In genomic region chr11:53889091-53889645, GRCm38 (mm10) we compare ENCODE assay signal across 11 mouse cellular contexts. TPM values are rescaled to one million over a fixed set of nuclear protein-coding genes. Genes with fewer than 3 reads are reported as not detected.
DNase-seq lines count a peak whose midpoint lies in the region; ATAC-seq lines count a peak whose summit lies in the region.
"Had no signal": no experiment of that assay in that cellular context is flagged by ENCODE, and none has a peak within 500 bp of the region (broad histone marks: within the 10 kb centered on the region; RNA-seq: fewer than 3 reads in every experiment).

No protein-coding gene starts in this region.

- no peaks in the 10 kb centered on the region; the same call in 1 of the 2 replicates for H3K36me3 ChIP-seq in hindbrain, embryonic 14.5 days (replicated peaks; ENCODE audit: control insufficient read depth, insufficient read depth)
- H3K36me3 ChIP-seq in hindbrain, embryonic 13.5 days, result peaks cover 9% of the 10 kb centered on the region
- peaks cover 15% of the 10 kb centered on the region for H3K36me3 ChIP-seq in embryonic facial prominence, embryonic 10.5 days (replicated peaks)
- peaks cover 11% of the 10 kb centered on the region; the same call in 1 of the 2 replicates for H3K36me3 ChIP-seq in kidney, embryonic 15.5 days

- H3K27me3 ChIP-seq in hindbrain, embryonic 14.5 days (ENCODE audit: control insufficient read depth, insufficient read depth, low read length), result no peaks in the 10 kb centered on the region
- H3K27me3 ChIP-seq in hindbrain, embryonic 13.5 days, result no peaks in the 10 kb centered on the region
- H3K27me3 ChIP-seq in embryonic facial prominence, embryonic 10.5 days (replicated peaks; ENCODE audit: low read depth, poor library complexity, severe bottlenecking), result peaks cover 8% of the 10 kb centered on the region; the same call in 1 of the 2 replicates
- H3K27me3 ChIP-seq in kidney, embryonic 15.5 days, result no peaks in the 10 kb centered on the region

- peak overlapping the region; percentile 17; the same call in 1 of the 2 replicates for H3K4me2 ChIP-seq in hindbrain, embryonic 14.5 days (replicated peaks)
- no peak overlapping the region for H3K4me2 ChIP-seq in hindbrain, embryonic 13.5 days
- H3K4me2 ChIP-seq in kidney, embryonic 15.5 days, result no peak overlapping the region

- H3K4me1 ChIP-seq in hindbrain, embryonic 14.5 days (replicated peaks; ENCODE audit: control insufficient read depth, insufficient read depth, low read length), result peaks cover 30% of the 10 kb centered on the region
- H3K4me1 ChIP-seq in hindbrain, embryonic 13.5 days (replicated peaks), result peaks cover 25% of the 10 kb centered on the region
- peaks cover 37% of the 10 kb centered on the region for H3K4me1 ChIP-seq in embryonic facial prominence, embryonic 10.5 days
- peaks cover 45% of the 10 kb centered on the region for H3K4me1 ChIP-seq in kidney, embryonic 15.5 days

- ATAC-seq in hindbrain, embryonic 14.5 days (ENCODE audit: low FRiP score), result no peak
- ATAC-seq in hindbrain, embryonic 13.5 days (ENCODE audit: low FRiP score), result no peak
- ATAC-seq in kidney, embryonic 15.5 days (replicated peaks; ENCODE audit: low FRiP score), result no peak
- ATAC-seq in inflammation-experienced regulatory T-cells, adult 6 months, result no peak

- no peak overlapping the region for H3K27ac ChIP-seq in hindbrain, embryonic 14.5 days
- no peak overlapping the region for H3K27ac ChIP-seq in hindbrain, embryonic 13.5 days
- no peak overlapping the region for H3K27ac ChIP-seq in embryonic facial prominence, embryonic 10.5 days (replicated peaks)
- 0 out of 2 replicates have a peak overlapping the region, but pooled peaks have one; percentile 0 for H3K27ac ChIP-seq in kidney, embryonic 15.5 days

- no peak overlapping the region for H3K9ac ChIP-seq in hindbrain, embryonic 14.5 days
- no peak overlapping the region for H3K9ac ChIP-seq in hindbrain, embryonic 13.5 days
- H3K9ac ChIP-seq in kidney, embryonic 15.5 days, result no peak overlapping the region

- 69% methylated on average over 4 of the region's 4 CpGs for WGBS in hindbrain, embryonic 14.5 days
- 59% methylated on average over 4 of the region's 4 CpGs for WGBS in hindbrain, embryonic 13.5 days
- 47% methylated on average over 4 of the region's 4 CpGs for WGBS in embryonic facial prominence, embryonic 10.5 days
- 42% methylated on average over 4 of the region's 4 CpGs for WGBS in kidney, embryonic 15.5 days

- no peak overlapping the region for H3K4me3 ChIP-seq in hindbrain, embryonic 14.5 days (replicated peaks; ENCODE audit: low read length)
- no peak overlapping the region for H3K4me3 ChIP-seq in hindbrain, embryonic 13.5 days
- H3K4me3 ChIP-seq in embryonic facial prominence, embryonic 10.5 days, result 0 out of 2 replicates have a peak overlapping the region, but pooled peaks have one; percentile 9
- H3K4me3 ChIP-seq in kidney, embryonic 15.5 days (replicated peaks), result no peak overlapping the region

- DNase-seq in hindbrain, embryonic 14.5 days (ENCODE audit: low spot score), result no peak
- peak; percentile 9 for DNase-seq in 3T3-L1 (ENCODE audit: low read depth, low spot score)
- no peak for DNase-seq in embryonic facial prominence, embryonic 10.5 days (ENCODE audit: low spot score)
- no peak for DNase-seq in urinary bladder, postnatal 10 days (ENCODE audit: low spot score)
- DNase-seq in right cerebral cortex, postnatal 25 days, result no peak
- DNase-seq: cerebellum, adult 11-12 months; lung, adult 18-20 months had no signal

- H3K9me3 ChIP-seq in hindbrain, embryonic 14.5 days (ENCODE audit: control insufficient read depth, low read length), result no peaks in the 10 kb centered on the region
- no peaks in the 10 kb centered on the region for H3K9me3 ChIP-seq in hindbrain, embryonic 13.5 days
- no peaks in the 10 kb centered on the region for H3K9me3 ChIP-seq in embryonic facial prominence, embryonic 10.5 days
- H3K9me3 ChIP-seq in kidney, embryonic 15.5 days (replicated peaks), result no peaks in the 10 kb centered on the region

RNA-seq across cellular contexts. Expression of gene Slc22a5, which starts 2.3 kb away (rescaled TPM):
- polyA plus RNA-seq in hindbrain, embryonic 14.5 days (2014; fragmentation: Nextera tagmentation; extraction: Ambion mirVana), result 11.9 and 12.9 TPM in 2 replicates
- polyA plus RNA-seq in hindbrain, embryonic 13.5 days (2015; fragmentation: Nextera tagmentation; extraction: Ambion mirVana), result 8.1 and 10.8 TPM in 2 replicates
- 7.6 and 8.7 TPM in 2 replicates for polyA plus RNA-seq in embryonic facial prominence, embryonic 10.5 days (2016; fragmentation: Nextera tagmentation; extraction: Ambion mirVana)
- 12.6 and 14.1 TPM in 2 replicates for polyA plus RNA-seq in kidney, embryonic 15.5 days (2015; fragmentation: Nextera tagmentation; extraction: Ambion mirVana)
- polyA plus RNA-seq in inflammation-experienced regulatory T-cells, adult 6 months (2017; shearing (Covaris generic)), result 10 to 100 TPM in 2 of 3 experiments, 1 to 10 TPM in 1; 8.9 to 15.5 (median 12.7) TPM

RNA-seq across cellular contexts. Expression of gene Gm12216, which starts 30.1 kb away (rescaled TPM):
- 0.48 TPM in 1 of 2 replicates, not detected in the other for polyA plus RNA-seq in hindbrain, embryonic 14.5 days (2014; fragmentation: Nextera tagmentation; extraction: Ambion mirVana)
- 0.31 and 0.69 TPM in 2 replicates for polyA plus RNA-seq in hindbrain, embryonic 13.5 days (2015; fragmentation: Nextera tagmentation; extraction: Ambion mirVana)
- not detected in 2 replicates for polyA plus RNA-seq in embryonic facial prominence, embryonic 10.5 days (2016; fragmentation: Nextera tagmentation; extraction: Ambion mirVana)
- 1.3 and 1.6 TPM in 2 replicates for polyA plus RNA-seq in kidney, embryonic 15.5 days (2015; fragmentation: Nextera tagmentation; extraction: Ambion mirVana)
- polyA plus RNA-seq in inflammation-experienced regulatory T-cells, adult 6 months (2017; shearing (Covaris generic)), result 10 to 100 TPM; 19.8 to 38.0 (median 32.6) TPM
- polyA plus RNA-seq: forebrain, embryonic 11.5 days had no signal
